Mouse (Mus musculus): ENCODE measurements around the gene Rnf126. TPM values are rescaled to one million over a fixed set of nuclear protein-coding genes. Genes with fewer than 3 reads are reported as not detected.

Rnf126 gene
- 36.8 and 38.6 TPM in 2 replicates for polyA plus RNA-seq (2012; rRNA removed)

GRCm38 (mm10) chr10:79766508-79767325, at the start of gene Rnf126:
Gene Rnf126, minus strand, starts transcription at chr10:79766952.

DNA sequence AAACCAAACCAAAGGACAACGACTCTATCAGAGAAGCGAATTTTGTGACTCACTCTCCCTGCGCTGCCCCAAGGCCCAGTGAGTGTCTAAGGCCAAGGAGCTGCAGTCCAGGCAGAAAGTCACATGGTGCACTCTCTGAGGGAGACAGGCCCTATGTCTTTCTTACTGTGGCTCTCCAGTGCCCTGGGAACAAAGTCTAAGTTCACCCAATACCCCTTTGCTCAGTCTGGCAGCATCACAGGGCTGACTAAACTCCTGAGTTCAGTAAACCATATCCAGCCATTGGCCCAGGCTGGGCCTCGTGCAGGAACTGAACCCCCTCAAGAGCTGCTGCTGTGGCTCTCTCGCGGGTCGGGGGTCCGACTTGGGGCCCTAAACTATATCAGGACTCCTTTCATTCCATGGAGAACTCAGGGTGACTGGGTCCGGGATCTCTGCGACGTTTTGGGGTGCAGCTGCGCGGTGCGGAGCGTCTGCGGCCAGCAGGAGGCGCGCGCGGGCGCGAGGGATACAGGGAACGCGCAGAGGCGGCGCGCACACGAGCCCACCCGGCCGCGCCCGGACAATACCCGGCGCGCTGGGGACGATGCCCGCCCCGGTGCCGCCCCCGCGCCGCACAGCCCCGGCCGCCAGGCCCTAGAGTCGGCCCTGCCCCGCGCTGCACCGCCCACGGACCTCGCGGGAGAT, 26.4 kb upstream of the Rnf126 start, which contains the start of gene Palm:
Gene Palm (plus strand): TSS at position 522 of the 687 bp plus-strand sequence.

DNA sequence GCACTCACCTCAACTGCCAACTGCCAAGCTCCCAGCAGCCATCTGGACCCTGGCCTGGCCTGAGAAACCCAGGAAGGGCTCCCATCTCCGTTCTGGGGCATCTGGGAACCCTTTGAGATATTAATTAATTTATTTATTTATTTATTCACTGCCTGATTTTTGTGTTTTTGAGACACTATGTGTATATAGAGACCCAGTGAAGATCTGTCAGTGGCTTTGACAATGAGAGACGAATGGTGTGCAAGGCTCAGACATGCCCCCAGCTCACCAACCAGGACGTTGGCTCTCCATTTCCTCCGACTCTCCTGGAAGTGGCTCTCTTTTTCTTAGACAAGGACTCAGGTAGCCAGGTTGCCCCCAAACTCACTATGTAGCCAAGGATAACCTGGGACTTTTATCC, 24.1 kb upstream of the Rnf126 start, which contains the start of gene Prss57:
Gene Prss57 (minus strand): TSS at position 101 of the 400 bp plus-strand sequence.

GRCm38 (mm10) chr10:79777103-79777531, 10.4 kb upstream of the Rnf126 start, which contains the start of gene Fstl3:
Gene Fstl3, plus strand, starts transcription at chr10:79777272.

GRCm38 (mm10) chr10:79754856-79755516, 11.8 kb downstream of the Rnf126 start, which contains the start of gene Fgf22:
Gene Fgf22, plus strand, starts transcription at chr10:79755076.

DNA sequence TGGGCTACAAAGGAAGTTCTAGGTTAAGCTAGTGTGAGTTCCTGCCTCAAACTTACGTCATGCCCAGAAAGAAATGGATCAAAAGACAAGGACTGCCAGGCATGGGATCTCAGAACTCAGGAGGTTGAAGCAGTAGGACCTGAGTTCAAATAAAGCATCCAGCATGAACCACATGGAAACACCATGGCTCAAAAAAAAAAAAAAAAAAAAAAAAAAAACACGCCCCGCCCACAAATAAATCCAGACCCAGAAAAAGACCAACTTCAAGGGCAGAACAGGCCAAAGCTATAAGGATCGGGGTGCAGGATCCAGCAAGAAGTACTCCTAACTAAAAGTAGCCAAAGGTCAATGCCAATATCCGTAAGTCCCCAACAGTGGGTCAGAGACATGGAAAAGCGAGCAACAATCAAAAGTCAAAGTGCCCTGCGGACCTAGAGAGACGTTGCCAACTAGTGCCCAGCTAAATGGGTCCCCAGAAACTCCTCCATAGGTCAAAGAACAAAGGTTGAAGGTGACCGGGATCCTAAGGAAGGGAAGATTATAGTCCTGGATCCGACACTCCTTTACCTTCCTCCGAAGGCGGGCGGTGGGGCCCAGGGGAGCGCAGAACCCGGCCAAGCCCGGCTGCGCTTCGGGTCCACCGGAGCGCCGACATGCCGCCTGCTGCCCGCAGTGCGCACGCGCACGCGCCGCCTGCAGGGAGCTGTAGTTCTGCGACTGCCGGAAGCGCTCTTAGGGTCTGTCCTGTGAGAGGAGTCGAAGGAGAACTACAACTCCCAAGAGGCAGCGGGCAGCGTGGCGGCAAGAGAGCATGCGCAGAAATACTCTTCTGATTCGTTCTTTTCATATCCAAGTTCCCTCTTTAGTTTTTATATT, 20.6 kb downstream of the Rnf126 start, which contains the start of gene Polrmt:
Gene Polrmt (minus strand): TSS at position 684 of the 876 bp plus-strand sequence.

GRCm38 (mm10) chr10:79716254-79716987, 50.3 kb downstream of the Rnf126 start, which contains the start of gene Hcn2:
Gene Hcn2, plus strand, starts transcription at chr10:79716634.

Other genes with a start within 250 kb of the Rnf126 start
- gene Plpp2, start 233.2 kb downstream of the Rnf126 start, polyA plus RNA-seq (2012; rRNA removed) = 15.1 and 15.9 TPM in 2 replicates
- 20.0 and 25.1 TPM in 2 replicates for gene Mier2, start 211.8 kb downstream of the Rnf126 start, polyA plus RNA-seq (2012; rRNA removed)
- gene Theg, start 179.6 kb downstream of the Rnf126 start, polyA plus RNA-seq (2012; rRNA removed) = not detected in 2 replicates
- 0.03 and 0.06 TPM in 2 replicates for gene C2cd4c, start 152.9 kb downstream of the Rnf126 start, polyA plus RNA-seq (2012; rRNA removed)
- gene Shc2, start 129.0 kb downstream of the Rnf126 start, polyA plus RNA-seq (2012; rRNA removed) = 0.26 and 0.30 TPM in 2 replicates
- not detected in 2 replicates for gene Odf3l2, start 121.2 kb downstream of the Rnf126 start, polyA plus RNA-seq (2012; rRNA removed)
- gene Madcam1, start 102.4 kb downstream of the Rnf126 start, polyA plus RNA-seq (2012; rRNA removed) = 0.08 and 0.18 TPM in 2 replicates
- 14.3 and 15.9 TPM in 2 replicates for gene Tpgs1, start 97.6 kb downstream of the Rnf126 start, polyA plus RNA-seq (2012; rRNA removed)
- 75.1 and 80.8 TPM in 2 replicates for gene Cdc34, start 84.8 kb downstream of the Rnf126 start, polyA plus RNA-seq (2012; rRNA removed)
- 0.06 and 0.12 TPM in 2 replicates for gene Gzmm, start 77.9 kb downstream of the Rnf126 start, polyA plus RNA-seq (2012; rRNA removed)
- 793 and 830 TPM in 2 replicates for gene Bsg, start 62.5 kb downstream of the Rnf126 start, polyA plus RNA-seq (2012; rRNA removed)
- gene Hcn2, start 50.3 kb downstream of the Rnf126 start, polyA plus RNA-seq (2012; rRNA removed) = 0.08 and 0.09 TPM in 2 replicates
- 13.3 and 17.5 TPM in 2 replicates for gene Polrmt, start 20.4 kb downstream of the Rnf126 start, polyA plus RNA-seq (2012; rRNA removed)
- gene Fgf22, start 11.9 kb downstream of the Rnf126 start, polyA plus RNA-seq (2012; rRNA removed) = not detected in 2 replicates
- 2.6 TPM in 2 replicates for gene Fstl3, start 10.3 kb upstream of the Rnf126 start, polyA plus RNA-seq (2012; rRNA removed)
- gene Prss57, start 24.0 kb upstream of the Rnf126 start, polyA plus RNA-seq (2012; rRNA removed) = 3.3 and 4.4 TPM in 2 replicates
- gene Palm, start 26.6 kb upstream of the Rnf126 start, polyA plus RNA-seq (2012; rRNA removed) = 4.8 and 5.8 TPM in 2 replicates
- 0.59 and 0.99 TPM in 2 replicates for gene Misp, start 54.0 kb upstream of the Rnf126 start, polyA plus RNA-seq (2012; rRNA removed)
- gene Ptbp1, start 87.5 kb upstream of the Rnf126 start, polyA plus RNA-seq (2012; rRNA removed) = 104 and 111 TPM in 2 replicates
- 200 and 257 TPM in 2 replicates for gene Prtn3, start 107.5 kb upstream of the Rnf126 start, polyA plus RNA-seq (2012; rRNA removed)
- 5.6 and 9.0 TPM in 2 replicates for gene Plppr3, start 107.7 kb upstream of the Rnf126 start, polyA plus RNA-seq (2012; rRNA removed)
- gene Elane, start 119.3 kb upstream of the Rnf126 start, polyA plus RNA-seq (2012; rRNA removed) = 103 and 130 TPM in 2 replicates
- 0.08 and 0.12 TPM in 2 replicates for gene Cfd, start 123.9 kb upstream of the Rnf126 start, polyA plus RNA-seq (2012; rRNA removed)
- gene Med16, start 142.0 kb upstream of the Rnf126 start, polyA plus RNA-seq (2012; rRNA removed) = 11.6 and 12.7 TPM in 2 replicates
- gene Gm26602, start 143.9 kb upstream of the Rnf126 start, polyA plus RNA-seq (2012; rRNA removed) = not detected in 2 replicates
- 0.65 and 0.86 TPM in 2 replicates for gene Kiss1r, start 150.0 kb upstream of the Rnf126 start, polyA plus RNA-seq (2012; rRNA removed)
- gene R3hdm4, start 154.3 kb upstream of the Rnf126 start, polyA plus RNA-seq (2012; rRNA removed) = 31.9 and 40.7 TPM in 2 replicates
- 8.4 and 10.3 TPM in 2 replicates for gene Arid3a, start 160.1 kb upstream of the Rnf126 start, polyA plus RNA-seq (2012; rRNA removed)
- 18.3 and 20.3 TPM in 2 replicates for gene Wdr18, start 193.2 kb upstream of the Rnf126 start, polyA plus RNA-seq (2012; rRNA removed)
- gene Grin3b, start 203.8 kb upstream of the Rnf126 start, polyA plus RNA-seq (2012; rRNA removed) = not detected in 2 replicates
- gene Tmem259, start 217.4 kb upstream of the Rnf126 start, polyA plus RNA-seq (2012; rRNA removed) = 66.7 and 79.1 TPM in 2 replicates
- gene Cnn2, start 221.6 kb upstream of the Rnf126 start, polyA plus RNA-seq (2012; rRNA removed) = 28.0 and 28.2 TPM in 2 replicates
- gene Abca7, start 229.5 kb upstream of the Rnf126 start, polyA plus RNA-seq (2012; rRNA removed) = 6.1 and 7.9 TPM in 2 replicates
- gene Arhgap45, start 249.7 kb upstream of the Rnf126 start, polyA plus RNA-seq (2012; rRNA removed) = 23.6 and 31.2 TPM in 2 replicates

All from liver, embryonic 18 days (tissue).